Mouse (Mus musculus) heart, postnatal 0 days (tissue): ENCODE measurements around the gene Phf1.
A peak's percentile ranks its signal among the peaks of the same experiment; 100 is the strongest.

Experiments
- CTCF ChIP-seq: IDR thresholded peaks from 2 replicates; pipeline ENCODE4 v1.5.1; 2016; ENCODE audit warnings: antibody characterized with exemption, control low read depth, low read depth
- EP300 ChIP-seq: IDR thresholded peaks from 2 replicates; pipeline ENCODE4 v1.6.1; 2016; ENCODE audit warnings: antibody characterized with exemption, low read depth

GRCm38 (mm10) chr17:26975415-26975814 lies 42.6 kb downstream of the Phf1 start:
- TF ChIP-seq CTCF = peak; percentile 22; the same call in 1 of the 2 replicates
- no peak for TF ChIP-seq EP300
